Mouse (Mus musculus): ENCODE measurements around the gene Dock4.

Gene Dock4

GRCm38 (mm10) chr12:40789379-40790361 is 343.9 kb downstream of the Dock4 start:
- DNase-seq: no peak

DNA sequence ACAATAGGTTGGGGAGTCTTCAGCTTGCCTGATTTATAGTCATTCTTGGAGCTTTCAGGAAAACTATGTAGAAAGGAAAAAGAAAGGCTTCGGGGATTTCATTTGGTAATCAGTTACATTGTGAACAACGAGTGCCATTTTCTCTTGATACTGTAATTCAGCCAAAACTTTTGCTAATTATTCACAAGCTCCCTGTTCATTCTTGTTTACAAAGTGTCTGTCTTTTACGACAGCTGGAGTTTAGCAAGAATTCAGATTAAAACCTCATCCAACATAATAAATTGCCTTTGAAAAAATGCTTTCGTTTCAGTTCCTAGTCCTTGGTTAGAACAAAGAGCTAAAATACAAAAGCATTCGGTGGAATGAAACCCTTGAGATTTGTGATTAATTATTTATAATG is 345.5 kb downstream of the Dock4 start:
- no peak for DNase-seq

GRCm38 (mm10) chr12:40792184-40792650 is 346.5 kb downstream of the Dock4 start:
- no peak for DNase-seq

DNA sequence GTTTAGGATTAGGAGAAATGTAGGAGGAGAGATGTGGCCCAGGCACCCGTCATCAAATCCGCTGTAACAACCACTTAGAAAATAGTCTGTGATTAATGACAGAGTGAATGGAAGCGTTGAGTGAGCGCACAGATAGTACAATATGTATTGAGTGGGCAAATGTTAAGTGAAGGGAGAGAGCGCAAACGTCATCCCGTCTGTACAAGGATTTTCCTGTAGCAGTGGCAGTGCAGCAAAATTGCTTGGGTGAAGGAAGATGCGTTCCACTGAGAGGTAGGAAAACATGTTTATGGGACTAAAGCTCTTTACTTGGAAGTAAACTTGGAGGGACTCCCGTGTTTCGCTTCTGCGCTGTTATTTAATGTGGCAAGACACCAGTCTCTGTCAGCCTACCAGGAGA is 348.3 kb downstream of the Dock4 start:
- DNase-seq: no peak

DNA sequence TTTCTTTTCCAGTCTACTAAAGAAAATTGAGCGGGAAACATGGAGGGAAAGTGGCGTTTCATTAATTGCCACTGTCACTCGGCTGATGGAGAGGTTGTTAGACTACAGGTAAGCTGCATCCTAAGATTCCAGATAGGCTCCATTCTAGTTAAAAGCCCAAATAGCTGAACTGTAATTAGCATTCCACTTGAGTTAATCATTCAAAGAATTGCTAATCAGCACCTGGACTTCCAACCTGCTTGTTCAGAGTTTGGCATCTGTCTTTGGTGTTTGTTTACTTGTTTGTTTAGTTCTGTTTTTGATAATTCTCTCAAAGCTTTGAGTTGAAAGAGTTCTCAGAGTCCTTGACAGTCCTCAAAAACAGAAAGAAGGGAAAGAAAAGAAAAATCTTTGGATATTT is 349.0 kb downstream of the Dock4 start:
- DNase-seq: no peak

- DNase-seq: no peak
Measured at GRCm38 (mm10) chr12:40795768-40796167, 350.0 kb downstream of the Dock4 start.

DNA sequence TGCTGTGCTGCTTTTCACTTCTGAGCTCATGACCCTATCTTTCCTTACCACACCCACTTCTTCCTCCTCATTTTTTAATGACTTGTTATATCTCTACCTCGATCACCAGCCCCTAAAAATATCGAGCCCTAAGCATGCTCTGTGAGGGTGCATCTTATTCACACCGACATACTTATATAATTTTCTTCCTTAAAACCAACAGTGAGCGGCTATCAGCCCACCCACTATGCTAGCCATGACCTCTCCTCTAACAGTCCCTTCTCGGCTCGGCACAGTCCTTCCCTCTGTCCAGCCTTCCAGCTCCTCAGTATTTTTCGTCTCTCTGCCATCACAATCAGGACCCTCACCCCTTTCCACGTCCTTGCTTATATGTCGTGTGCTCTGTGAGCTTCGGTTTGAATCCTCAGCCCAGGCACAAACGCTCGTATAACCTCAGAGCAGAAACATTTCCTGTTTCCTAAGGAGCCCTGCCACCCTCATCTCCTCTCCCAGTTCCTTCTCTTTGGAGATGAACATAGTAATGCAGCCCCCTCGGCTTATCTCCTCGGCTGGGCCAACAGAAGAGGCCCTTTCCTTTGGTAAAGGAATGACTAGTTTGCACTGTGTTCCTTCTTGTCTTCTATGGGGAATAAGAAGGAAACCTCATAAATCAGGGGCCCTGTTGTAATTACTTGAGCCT is 351.2 kb downstream of the Dock4 start:
- DNase-seq: no peak

DNA sequence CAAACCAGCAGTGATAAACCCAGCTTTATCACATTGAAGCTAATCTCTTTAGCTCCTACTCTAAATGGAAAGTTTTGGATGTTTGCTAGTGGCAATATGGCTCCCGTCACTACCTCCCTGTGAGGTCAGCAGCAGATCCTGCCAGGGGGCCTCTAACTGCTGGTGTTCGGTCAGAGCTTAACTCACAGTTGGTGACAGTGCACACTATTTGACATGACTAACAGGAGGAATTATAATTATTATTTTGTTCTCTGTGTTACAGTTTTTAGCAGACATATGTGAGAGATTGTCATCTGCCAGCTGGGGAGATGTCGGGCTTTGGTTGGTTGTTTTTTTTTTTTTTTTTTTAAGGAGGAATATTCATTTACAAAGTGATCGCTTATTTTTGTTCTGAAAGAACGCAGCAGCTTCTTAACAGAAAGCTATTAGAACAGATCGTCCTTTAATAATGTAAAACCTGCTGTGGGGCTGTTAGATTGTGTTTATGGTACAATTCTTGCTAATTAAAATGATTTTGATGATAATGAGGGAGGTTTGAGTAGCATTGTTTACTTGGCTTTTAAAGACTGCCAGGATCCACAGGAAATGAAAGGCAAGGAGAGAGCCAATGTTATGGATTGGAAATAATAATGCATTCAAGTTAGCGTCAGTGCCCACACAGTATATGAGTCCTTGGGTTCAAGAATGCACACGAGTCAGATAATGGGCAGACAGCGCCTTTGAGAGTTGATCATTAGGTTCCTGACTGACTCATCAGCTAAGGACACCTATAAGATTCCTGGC is 352.0 kb downstream of the Dock4 start:
- DNase-seq: no peak

- DNase-seq: no peak
Measured at GRCm38 (mm10) chr12:40798344-40799017, 352.7 kb downstream of the Dock4 start.

GRCm38 (mm10) chr12:40801456-40801855 is 355.7 kb downstream of the Dock4 start:
- no peak for DNase-seq

- DNase-seq: no peak
Measured at GRCm38 (mm10) chr12:40805257-40805656, 359.5 kb downstream of the Dock4 start.

GRCm38 (mm10) chr12:40807916-40808315 is 362.2 kb downstream of the Dock4 start:
- DNase-seq: no peak

- no peak for DNase-seq
Measured at GRCm38 (mm10) chr12:40813474-40813873, 367.7 kb downstream of the Dock4 start.

DNA sequence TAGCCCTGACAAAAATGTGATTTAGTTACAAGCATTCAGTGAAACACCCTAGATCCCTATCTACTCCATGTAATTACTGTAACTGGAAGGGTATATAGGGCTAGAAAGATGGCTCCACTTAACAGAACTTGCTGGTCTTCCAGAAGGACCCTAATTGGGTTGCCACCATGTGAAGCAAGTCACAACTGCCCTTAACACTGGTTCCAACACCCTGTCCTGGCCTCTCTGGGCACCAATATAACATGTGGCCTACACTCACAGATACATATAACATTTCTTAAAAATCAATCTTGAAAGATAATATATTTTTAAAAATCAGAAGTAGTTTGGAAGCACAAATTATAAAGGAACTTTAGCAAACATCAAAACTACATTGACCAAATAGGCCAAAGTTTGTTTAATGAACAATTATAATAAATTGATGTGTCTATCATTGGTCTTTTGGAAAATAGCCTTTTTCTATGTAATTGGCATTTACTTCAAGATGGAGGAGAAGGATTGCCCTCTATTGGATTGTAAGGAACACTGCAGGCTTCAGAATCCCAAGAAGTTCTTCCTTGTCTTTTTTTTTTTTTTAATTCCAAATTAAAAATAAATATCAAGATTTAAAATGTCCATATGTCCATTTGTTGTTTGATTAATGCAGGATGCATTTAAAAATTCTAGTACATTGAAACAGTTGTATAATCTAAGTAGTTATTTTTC is 369.1 kb downstream of the Dock4 start:
- no peak for DNase-seq

DNA sequence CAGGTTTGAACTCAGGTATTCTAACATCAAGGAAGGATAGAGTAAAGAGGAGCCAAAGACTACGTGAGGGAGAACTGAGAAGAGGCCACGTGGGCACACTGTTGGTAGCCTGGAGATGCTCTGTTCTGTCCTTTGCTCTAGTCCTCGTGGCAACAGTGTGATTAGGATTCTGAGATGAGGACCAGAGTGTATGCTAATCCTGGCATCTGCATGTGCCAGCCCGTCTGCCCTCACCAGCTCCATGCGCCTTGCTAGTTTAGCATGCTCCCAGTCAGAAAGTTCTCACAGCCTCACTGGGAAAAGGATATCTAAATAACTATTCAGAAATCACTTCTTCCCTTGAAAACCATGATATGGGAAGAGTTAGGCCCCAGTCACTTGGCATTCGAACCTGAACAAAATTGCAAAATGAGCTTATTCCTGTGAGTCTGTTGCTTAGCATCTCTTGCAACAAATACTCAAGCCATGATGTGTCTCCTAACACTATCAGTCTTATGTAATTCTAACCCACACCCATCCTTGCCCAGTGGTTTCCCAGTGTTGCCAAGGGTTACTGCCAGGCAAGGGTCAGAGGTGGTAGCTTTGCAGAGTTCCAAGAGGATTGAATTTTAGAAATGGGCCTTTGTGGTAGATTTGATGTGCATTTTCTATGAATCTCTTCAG is 372.4 kb downstream of the Dock4 start:
- DNase-seq: no peak

DNA sequence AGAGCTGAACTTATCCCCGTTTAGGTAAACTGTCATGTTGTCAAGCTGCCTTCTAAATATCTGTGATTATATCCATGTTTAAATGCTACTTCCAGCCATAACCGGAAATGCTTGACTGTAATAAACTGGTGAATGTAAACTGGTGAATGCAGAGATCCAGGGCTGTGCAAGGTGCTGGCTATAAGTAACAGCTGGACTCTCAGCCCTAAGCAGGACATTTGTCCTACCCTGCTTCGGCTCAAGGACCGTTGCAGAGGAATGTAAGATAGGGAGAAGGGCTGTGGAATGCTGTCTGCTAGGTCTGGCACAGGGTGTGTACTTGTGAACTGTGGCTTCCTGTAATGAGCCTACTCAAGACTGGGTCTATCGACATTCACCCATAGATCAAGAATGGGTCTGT is 377.9 kb downstream of the Dock4 start:
- no peak for DNase-seq

- DNase-seq: peak; percentile 16
Measured at GRCm38 (mm10) chr12:40824251-40824650, 378.5 kb downstream of the Dock4 start.

DNA sequence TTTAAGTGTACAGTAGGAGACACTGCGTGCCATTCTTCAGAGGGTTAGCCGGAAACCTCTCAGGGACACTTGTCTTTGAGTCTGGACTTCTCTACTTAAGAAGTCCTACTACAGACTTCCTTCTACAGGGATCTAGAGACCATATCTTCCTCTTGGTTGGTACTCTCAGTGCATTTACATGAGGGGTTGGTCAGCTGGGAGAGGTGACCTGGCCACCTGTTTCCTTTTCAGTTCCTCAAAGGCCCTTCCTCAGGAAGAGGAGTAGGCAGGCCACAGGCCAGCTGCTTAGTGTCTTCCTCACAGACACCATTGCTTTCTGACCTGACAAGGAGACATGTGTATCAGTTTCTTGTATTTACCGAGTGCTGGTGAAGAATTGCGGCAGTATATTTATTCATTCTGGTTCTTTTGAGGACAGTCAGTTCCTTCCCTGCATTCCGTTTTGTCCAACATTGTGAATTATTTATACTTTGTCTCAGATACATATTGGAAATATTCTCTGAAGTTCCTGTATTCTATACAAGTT is 380.2 kb downstream of the Dock4 start:
- DNase-seq: no peak

- DNase-seq: no peak
Measured at GRCm38 (mm10) chr12:40826491-40826890, 380.7 kb downstream of the Dock4 start.

GRCm38 (mm10) chr12:40828025-40828424 is 382.3 kb downstream of the Dock4 start:
- no peak for DNase-seq

- DNase-seq: no peak
Measured at GRCm38 (mm10) chr12:40829269-40829668, 383.5 kb downstream of the Dock4 start.

Data from thymus, postnatal 4 days (tissue).